ENCODE assay signal across 20 mouse cellular contexts in genomic region chr11:93128481-93128880, GRCm38 (mm10). TPM values are rescaled to one million over a fixed set of nuclear protein-coding genes. Genes with fewer than 3 reads are reported as not detected.
"Had no signal": no experiment of that assay in that cellular context is flagged by ENCODE, and none has a peak within 500 bp of the region (broad histone marks: within the 10 kb centered on the region; RNA-seq: fewer than 3 reads in every experiment).

No protein-coding gene starts in this region.

- H3K9me3 ChIP-seq: kidney, embryonic 15.5 days; limb, embryonic 10.5 days; liver, embryonic 15.5 days; neural tube, embryonic 12.5 days; stomach, embryonic 15.5 days had no signal

- H3K27ac ChIP-seq: kidney, embryonic 15.5 days; limb, embryonic 10.5 days; liver, embryonic 15.5 days; neural tube, embryonic 12.5 days; stomach, embryonic 15.5 days had no signal

- H3K4me3 ChIP-seq: kidney, embryonic 15.5 days; limb, embryonic 10.5 days; liver, embryonic 15.5 days; neural tube, embryonic 12.5 days; stomach, embryonic 15.5 days had no signal

- H3K27me3 ChIP-seq: kidney, embryonic 15.5 days; liver, embryonic 15.5 days; neural tube, embryonic 12.5 days; stomach, embryonic 15.5 days had no signal

- H3K36me3 ChIP-seq: kidney, embryonic 15.5 days; limb, embryonic 10.5 days; liver, embryonic 15.5 days; neural tube, embryonic 12.5 days; stomach, embryonic 15.5 days had no signal

- H3K9ac ChIP-seq: kidney, embryonic 15.5 days; liver, embryonic 15.5 days; neural tube, embryonic 12.5 days; stomach, embryonic 15.5 days had no signal

- DNase-seq: kidney, adult 2 months; kidney, postnatal 14 days; lung, adult 2 months; lung, postnatal 36 days; midbrain, embryonic 14.5 days; thymus, postnatal 36 days had no signal

- H3K4me2 ChIP-seq: kidney, embryonic 15.5 days; liver, embryonic 11.5 days; liver, embryonic 15.5 days; neural tube, embryonic 12.5 days; stomach, embryonic 15.5 days had no signal

- H3K4me1 ChIP-seq: kidney, embryonic 15.5 days; limb, embryonic 10.5 days; liver, embryonic 15.5 days; neural tube, embryonic 12.5 days; stomach, embryonic 15.5 days had no signal

- ATAC-seq: intestine, embryonic 16.5 days; lung, postnatal 0 days had no signal

RNA-seq across cellular contexts. Expression of gene Car10, which starts 30.7 kb away (rescaled TPM):
- total RNA-seq: megakaryocyte progenitor cell, adult 5-6 weeks; monocyte, adult 5-6 weeks; neutrophil, adult 5-6 weeks had no signal
- polyA plus RNA-seq: kidney, adult 2 months; large intestine, adult 2 months; liver, embryonic 15.5 days; lung, adult 2 months; lung, postnatal 0 days; spleen, adult 2 months; thymus, postnatal 0 days had no signal
